Mouse (Mus musculus): Measurements from ENCODE around the gene Cnksr3. TPM values are rescaled to one million over a fixed set of nuclear protein-coding genes. Genes with fewer than 3 reads are reported as not detected.

The Cnksr3 gene
- total RNA-seq, 2 experiments from 2014 or later, result 5.3 to 7.2 TPM

DNA sequence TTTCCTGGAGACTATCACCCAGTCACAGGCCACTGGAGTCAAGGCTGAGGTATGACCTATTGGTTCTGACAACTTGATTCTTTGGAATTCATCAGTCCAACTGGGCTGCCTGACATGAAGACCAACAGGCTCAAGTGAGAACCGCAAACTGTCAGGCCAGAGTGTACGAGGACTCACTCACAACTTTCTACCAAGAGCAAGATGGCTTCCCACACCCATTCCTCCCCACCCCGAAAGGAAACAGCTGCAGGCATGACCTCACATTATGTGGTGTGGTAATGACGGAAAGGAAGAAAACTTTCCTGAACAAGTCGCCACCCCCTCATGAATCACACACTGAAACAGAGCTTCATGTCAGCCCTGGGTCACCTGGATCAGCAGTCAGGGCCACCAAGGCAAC, 66.4 kb downstream of the Cnksr3 start:
- no peak for DNase-seq

DNA sequence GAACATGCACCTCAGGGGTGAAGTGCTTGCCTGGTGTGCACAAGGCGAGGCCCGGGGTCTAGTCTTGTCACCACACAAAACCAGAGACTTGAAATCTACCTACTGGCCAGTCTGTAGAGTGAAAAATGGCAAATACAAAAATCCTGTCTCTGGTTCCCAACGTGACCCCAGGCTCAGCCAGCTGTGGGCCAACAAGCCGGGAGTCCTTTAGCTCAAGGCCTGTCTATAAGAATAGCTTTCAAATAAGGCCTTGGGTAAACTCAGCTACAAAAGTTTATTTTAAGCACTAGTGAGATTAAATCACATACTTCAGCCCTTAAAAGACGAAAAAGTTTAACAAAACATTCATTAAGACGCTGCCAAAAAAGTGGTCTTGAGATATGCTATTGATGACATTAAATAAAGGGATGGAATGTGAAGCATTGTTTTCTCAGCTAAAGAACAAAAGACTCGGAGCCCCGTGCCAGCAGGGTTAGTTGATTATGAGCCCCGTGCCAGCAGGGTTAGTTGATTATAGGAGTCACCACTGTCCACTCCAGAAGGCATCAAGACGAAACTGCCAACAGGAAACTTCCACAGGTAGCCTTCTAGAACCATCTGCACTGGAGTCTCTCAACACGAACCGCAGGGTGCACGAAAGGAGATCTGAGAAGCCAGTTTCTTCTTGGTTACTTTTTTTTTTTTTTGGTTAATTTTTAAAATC, 67.8 kb downstream of the Cnksr3 start:
- no peak for DNase-seq

DNA sequence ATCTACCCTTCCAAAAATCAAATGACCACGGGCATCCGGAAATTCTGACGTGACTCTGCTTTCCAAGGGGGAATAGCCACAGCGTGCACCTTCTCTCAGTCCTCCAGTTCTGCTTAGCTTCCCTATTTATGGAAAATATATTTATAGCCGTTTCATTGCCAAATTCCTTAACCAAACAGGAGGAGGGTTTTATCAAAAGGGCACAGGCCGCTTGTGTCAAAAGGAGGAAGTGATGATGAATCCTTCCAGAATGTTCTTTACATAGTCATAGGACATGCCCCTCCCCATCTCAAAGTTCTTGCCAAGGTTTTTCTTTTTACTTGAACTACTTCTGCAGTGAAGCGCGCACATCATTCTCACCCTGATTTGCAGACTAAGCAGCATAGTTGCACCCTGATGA, 69.8 kb downstream of the Cnksr3 start:
- no peak for DNase-seq

GRCm38 (mm10) chr10:7140282-7140681, 71.8 kb downstream of the Cnksr3 start:
- DNase-seq, result no peak

- no peak for DNase-seq
Measured at GRCm38 (mm10) chr10:7138049-7138448, 74.0 kb downstream of the Cnksr3 start.

- DNase-seq, result no peak
Measured at GRCm38 (mm10) chr10:7135751-7136150, 76.3 kb downstream of the Cnksr3 start.

GRCm38 (mm10) chr10:7133005-7133404, 79.0 kb downstream of the Cnksr3 start:
- no peak for DNase-seq

DNA sequence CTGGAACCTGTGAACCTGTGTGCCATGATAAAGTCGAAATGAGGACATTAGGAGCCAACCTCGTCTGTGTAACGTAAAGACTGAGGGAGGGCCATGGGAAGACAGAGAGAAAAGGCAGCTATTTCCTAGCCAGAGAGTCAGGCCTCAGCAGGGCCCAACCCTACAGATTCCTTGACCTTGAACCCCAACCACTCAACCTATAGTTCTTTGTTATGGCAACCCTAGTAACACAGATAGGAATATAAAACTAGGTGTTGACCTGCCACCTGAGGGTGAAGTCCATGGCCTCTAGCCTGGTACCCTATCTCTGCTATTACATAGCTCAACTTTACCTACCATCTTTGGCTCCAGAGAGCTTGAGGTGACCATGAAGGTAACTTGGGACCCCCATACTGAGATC, 80.6 kb downstream of the Cnksr3 start:
- no peak for DNase-seq

DNA sequence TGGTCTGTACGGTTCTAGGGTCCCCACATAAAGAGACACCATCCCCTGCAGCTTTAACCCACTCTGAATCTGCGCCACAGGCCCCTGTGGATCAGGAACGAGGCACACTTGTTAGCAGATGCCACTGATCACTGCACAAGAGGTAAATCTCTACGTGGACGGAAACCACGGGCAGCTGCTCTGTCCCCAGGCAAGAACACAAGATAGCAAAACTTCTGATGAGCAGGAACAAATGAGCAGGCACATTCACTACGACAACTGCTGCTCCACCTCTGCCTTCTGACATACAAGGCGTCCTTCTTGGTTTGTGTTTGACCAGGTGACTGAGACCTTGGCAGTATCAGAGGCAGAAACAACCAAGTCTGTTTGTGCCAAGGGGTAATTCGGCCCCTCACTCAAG, 84.2 kb downstream of the Cnksr3 start:
- DNase-seq, result no peak

DNA sequence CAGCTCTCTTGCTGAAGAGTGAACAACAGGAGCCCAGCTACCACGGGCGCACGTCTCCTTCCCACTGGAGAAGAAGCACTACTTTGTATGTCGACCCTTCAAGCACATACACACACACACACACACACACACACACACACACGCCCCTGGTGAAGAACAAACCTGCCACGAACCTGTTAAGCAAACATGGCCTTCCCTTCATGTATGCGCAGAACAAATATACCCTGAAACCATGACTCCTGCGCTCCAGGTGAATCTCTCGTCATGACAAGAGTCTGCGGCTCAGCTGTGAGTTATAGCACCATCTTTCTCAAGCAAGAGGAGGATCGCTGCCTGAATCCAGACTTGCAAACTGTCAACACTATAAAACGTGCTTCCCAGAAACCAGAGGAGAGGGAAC, 85.2 kb downstream of the Cnksr3 start:
- no peak for DNase-seq

DNA sequence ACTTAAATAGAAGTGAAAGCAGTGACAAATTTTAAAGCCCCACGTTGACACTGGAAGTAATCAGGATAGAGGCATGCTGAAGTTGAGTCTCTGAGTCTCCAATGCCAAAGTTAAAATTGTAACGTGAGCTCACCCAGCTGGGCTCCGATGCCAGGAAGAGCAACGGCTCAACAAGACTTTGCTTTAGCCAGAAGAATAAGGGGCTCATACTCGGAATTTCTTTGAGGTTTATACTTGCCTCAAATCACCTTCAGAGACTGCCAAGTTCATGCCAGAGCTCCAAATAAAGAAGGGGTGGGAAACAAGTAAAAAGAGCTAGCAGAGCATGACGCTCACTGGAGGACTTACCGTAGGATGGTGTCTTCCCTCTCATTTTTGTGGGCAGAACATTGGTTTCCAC, 85.8 kb downstream of the Cnksr3 start:
- DNase-seq, result no peak

GRCm38 (mm10) chr10:7124993-7125392, 87.0 kb downstream of the Cnksr3 start:
- peak; percentile 18 to 19 for DNase-seq

- no peak for DNase-seq
Measured at GRCm38 (mm10) chr10:7122294-7122693, 89.7 kb downstream of the Cnksr3 start.

DNA sequence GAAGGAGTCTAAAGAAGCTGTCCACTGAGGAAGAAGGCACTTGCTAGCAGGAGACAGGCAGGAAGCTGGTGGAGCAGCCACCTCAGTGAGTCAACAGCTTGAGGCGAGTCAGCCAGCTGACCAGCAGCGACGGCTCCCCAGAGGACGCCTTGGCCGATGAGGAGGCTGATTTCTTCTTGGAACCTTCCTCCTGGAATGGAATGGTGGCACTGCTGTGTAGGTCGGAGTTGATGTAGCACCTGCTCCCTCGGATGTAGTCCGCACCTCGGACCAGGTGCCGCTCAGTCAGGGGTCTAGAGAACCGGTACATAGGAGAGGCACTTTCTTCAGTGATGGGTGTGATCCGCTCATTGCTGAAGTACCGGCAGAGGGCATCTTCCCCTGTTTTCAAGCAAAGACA, 91.8 kb downstream of the Cnksr3 start:
- DNase-seq, result no peak

DNA sequence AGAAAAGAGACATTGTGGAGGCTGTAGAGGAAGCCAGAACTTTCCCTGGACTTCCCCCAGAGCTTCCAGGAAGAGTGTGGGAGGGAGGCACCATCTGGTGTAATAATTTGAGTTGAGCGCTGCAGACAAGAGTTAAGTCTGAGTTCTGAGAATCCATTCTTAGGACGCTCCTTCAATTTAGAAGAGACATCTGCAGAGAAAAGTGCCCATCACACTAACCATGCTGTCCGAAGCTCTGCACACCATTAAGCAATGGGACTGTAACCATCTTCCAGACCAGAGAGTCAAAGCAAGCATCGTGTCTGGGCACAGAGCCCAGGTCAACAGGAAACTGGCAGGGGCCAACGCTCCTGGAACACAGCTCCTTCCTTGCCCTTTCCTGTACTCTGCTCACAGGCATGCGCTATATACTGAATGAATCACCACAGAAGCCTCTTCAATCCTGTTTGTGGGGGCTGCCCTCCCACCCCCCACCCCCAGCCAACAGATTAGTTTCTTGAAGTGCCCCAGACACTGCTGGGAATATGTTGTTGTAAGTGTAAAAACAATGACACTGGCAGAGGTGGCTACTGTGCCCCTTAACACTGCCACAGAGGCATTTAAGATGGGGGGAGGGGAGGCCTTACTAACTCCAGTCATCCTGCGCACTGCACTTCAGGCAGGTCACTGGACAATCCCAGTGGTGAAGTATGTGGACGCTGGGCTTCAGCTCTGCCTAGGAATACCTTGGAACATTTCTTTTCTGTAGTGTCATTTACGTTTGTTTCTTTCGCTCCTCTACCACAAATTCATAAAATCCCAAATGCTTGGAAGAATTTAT, 93.6 kb downstream of the Cnksr3 start:
- DNase-seq, result peak; percentile 22 to 29

- no peak for DNase-seq
Measured at GRCm38 (mm10) chr10:7117785-7118184, 94.3 kb downstream of the Cnksr3 start.

DNA sequence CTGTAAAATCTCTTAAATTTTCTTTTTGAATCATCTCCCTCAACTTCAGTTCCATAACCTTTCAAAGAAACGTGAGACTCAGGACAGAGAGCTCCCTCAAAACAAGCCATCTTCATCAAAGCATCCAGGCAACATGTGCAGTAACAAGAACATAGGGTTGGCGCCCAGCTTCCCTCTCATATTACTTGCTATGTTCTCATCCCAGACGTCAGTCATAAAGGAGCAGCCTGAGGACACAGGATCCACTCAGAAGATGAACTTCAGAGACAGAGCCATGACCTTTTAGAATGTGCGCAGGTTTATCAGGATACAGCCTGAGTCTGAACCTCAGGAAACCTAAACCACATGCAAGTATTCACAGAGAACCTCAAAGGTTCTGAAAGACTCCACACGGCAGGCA, 97.2 kb downstream of the Cnksr3 start:
- no peak for DNase-seq

DNA sequence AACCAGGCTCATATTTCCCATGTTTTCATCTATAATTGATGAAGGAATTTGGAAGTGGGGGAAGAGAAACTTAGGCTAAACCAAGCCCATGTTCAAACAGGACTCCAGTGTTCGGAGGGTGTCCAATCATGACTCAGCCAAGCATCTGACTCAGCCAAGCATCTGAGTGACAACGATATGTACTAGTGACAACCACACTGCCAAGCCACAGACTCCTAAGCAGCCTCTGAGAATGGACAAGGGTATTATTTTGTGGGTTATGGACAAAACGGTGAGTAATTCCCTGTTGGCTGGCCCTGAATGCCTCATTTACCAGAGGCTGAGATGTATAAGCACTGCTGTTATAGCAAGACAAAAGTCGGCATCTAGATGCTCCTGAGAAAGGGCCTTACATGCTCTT, 98.3 kb downstream of the Cnksr3 start:
- DNase-seq, result no peak

DNA sequence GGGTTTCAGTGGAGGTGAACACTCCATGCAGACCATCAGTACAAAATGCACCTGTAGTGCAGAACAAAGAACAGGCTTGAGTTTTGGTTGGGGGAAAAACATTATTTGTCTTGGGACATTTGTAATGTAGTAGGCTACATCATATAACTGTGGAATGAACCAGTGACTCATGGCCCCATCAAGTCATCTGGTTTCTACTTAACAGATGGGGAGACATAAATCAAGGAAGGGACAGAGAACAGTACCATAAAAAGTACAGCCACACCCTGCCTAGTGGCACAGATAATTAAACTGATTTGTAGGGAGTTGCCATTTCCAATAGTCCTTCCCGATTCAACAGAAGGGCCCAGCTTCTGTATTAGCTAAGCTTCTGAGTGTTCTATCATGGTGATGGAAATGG, 98.9 kb downstream of the Cnksr3 start:
- DNase-seq, result no peak

- peak; percentile 18 to 31 for DNase-seq
Measured at GRCm38 (mm10) chr10:7111462-7112000, 100.5 kb downstream of the Cnksr3 start.

DNA sequence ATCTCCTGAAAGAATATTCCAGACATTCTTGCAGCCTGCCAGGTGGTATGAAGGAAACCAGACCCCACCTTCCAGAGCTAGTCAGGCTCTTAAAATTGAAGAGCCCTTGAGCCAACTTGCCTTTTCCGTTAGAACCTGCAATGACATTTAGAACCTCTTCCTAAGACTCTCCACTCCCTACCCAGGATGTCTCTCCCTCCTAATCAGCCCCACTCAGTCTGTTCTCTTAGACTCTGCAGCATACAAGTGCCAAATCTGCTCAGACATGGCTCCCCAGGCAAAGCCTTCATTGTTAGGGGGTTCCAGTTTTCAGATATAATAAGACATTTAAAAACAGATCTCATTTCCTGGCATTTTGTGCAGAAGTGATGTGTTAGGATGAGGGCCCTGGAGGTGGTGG, 108.2 kb downstream of the Cnksr3 start:
- no peak for DNase-seq

- no peak for DNase-seq
Measured at GRCm38 (mm10) chr10:7077971-7078370, 134.1 kb downstream of the Cnksr3 start.

- DNase-seq, result no peak
Measured at GRCm38 (mm10) chr10:7077389-7077808, 134.6 kb downstream of the Cnksr3 start.
